Mouse (Mus musculus): Measurements from ENCODE around the gene Tmem223.

Tmem223 gene

DNA sequence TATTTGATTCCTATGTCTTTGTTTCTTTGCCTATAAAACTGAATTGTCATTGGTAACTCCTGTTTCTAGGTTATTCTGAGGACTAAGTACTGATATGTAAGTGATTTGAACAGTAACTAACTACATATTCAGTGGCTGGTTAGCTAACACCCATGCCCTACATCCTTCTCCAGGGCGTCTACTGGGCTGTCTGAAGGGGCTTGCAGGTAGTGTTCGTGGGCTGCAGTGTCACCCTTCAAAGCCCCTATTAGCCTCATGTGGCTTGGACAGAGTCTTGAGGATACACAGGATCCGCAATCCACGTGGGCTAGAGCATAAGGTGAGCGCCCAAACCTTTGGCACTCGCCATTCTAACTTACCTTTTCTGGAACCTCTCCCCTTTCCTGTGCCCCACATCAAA lies 31.1 kb upstream of the Tmem223 start:
- no peak for TF ChIP-seq GATA4 (IDR thresholded peaks at IDR 0.05; ENCODE audit: insufficient replicate concordance, low read length)

DNA sequence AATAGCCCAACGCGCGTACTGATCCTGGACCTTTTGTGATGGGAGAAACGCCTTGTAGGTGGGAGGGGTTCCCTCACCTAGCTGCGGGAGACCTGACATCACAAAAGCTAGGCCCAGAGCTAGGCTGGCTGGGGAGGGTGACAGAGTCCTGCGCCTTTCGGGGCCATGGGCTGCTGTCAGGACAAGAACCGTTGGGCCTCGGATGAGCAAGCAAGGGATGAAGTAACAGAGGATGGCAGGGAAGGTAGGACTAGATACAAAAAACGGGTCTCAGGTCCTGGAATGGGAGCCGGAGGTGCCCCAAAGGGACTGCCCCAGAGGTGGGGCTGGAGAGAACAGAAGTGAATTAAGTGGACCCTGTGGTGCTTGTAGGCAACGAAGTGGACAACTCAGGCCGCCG lies 30.2 kb upstream of the Tmem223 start, which contains the start of gene 1700092M07Rik:
TSS of gene 1700092M07Rik (plus strand) at position 116 of the 400 bp plus-strand sequence.
- TF ChIP-seq GATA4 (IDR thresholded peaks at IDR 0.05; ENCODE audit: insufficient replicate concordance, low read length), result no peak

- TF ChIP-seq GATA4 (IDR thresholded peaks at IDR 0.05; ENCODE audit: insufficient replicate concordance, low read length), result no peak
Measured at GRCm38 (mm10) chr19:8741243-8741869, 29.4 kb upstream of the Tmem223 start, which contains the start of gene Stx5a. Gene Stx5a (plus strand): TSS chr19:8741413.

- no peak for TF ChIP-seq GATA4 (IDR thresholded peaks at IDR 0.05; ENCODE audit: insufficient replicate concordance, low read length)
Measured at GRCm38 (mm10) chr19:8742176-8742575, 28.6 kb upstream of the Tmem223 start.

DNA sequence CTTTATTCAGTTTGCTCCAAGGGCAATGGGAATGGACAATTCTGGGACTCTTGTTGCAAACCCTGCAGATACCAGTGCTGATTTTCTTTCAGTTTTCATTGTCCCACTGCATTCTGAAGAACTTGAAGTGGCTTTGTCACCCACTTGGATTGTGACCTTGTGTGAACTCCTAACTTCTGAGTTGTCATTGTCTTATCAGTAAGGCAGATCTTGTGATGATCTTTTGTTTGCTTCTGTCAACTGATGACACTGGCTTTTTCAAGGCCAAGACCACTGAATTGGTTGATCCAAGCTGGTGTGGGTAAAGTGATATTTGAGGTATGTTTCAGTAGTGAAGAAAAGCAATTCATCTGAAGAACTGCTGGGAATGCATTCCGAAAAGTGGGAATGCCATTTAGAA lies 25.4 kb upstream of the Tmem223 start:
- TF ChIP-seq GATA4 (IDR thresholded peaks at IDR 0.05; ENCODE audit: insufficient replicate concordance, low read length), result no peak

DNA sequence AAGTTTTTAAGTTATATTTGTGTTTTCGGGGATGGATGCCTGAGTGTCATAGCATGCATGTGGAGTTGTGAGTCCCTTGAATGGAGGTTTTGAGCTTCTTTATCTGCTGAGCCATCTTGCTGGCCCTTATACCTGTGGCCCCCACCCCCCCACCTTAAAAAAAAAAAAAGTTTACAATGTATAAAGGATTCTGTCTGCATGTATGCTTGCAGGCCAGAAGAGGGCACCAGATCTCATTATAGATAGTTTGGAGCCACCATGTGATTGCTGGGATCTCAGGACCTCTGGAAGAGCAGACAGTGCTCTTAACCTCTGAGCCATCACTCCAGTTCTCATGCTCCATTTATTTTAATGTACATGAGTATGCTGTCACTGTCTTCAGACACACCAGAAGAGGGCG lies 23.4 kb upstream of the Tmem223 start:
- no peak for TF ChIP-seq GATA4 (IDR thresholded peaks at IDR 0.05; ENCODE audit: insufficient replicate concordance, low read length)

DNA sequence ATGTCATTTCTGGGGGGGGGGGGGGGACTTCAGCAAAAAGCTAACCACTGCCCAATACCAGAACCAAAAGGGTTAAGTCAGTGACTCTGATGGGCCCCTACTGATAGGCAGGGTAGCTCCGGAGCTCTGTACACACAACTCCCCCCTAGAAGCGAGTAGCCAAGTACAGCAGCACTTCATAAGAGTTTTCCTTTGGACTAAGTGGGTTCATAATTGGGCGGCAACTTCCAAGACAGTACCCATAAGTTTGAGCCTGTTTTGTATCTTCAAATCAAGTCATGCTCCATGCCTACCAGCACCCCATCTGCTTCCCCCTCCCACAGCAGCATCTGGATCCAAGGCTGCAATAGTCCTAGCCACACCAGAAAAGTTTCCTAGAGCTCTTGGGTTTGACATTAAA lies 15.1 kb upstream of the Tmem223 start:
- no peak for TF ChIP-seq GATA4 (IDR thresholded peaks at IDR 0.05; ENCODE audit: insufficient replicate concordance, low read length)

DNA sequence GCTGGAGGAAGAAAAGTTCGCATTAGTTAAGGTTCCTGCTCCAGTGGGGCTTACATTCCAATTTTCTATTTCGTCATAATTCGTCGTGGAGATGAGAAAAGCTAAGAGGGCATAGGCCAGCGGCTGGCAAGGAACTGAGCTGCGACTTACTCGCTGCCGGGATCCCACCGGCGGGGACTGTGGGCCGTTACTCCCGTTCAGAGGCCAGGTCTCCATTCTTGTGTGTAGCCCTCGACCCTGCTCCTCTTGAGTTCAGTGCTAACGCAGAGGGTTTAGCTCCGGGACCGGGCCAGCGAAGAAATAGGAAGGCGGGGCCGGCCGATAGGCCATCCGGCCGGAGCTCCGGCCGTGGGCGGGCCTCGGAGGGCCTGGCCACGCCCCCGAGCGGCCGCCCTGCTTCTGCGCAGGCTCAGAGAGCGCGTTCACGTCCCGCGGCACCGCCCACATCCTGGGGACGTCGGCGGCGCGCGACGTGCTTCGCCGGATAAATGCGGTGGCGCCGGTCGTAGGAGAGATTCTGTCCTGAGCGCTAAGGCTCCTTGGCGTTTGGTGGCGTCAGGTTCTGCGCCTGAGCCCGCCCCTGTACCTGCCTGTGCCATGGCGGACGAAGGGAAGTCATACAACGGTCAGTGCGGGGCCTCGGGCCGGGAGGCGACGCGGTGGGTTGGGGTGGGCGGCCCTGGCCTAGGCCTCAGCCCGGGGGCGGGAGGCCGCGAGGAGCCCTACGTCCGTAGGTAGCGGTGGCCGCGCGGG lies 14.0 kb upstream of the Tmem223 start, which contains the start of gene Nxf1:
TSS of gene Nxf1 (plus strand) at position 439 of the 753 bp plus-strand sequence.
- TF ChIP-seq GATA4 (IDR thresholded peaks at IDR 0.05; ENCODE audit: insufficient replicate concordance, low read length), result peak; percentile 61; the same call in 1 of the 2 replicates

GRCm38 (mm10) chr19:8757471-8757998 lies 13.3 kb upstream of the Tmem223 start:
- TF ChIP-seq GATA4 (IDR thresholded peaks at IDR 0.05; ENCODE audit: insufficient replicate concordance, low read length), result no peak

- TF ChIP-seq GATA4 (IDR thresholded peaks at IDR 0.05; ENCODE audit: insufficient replicate concordance, low read length), result no peak
Measured at GRCm38 (mm10) chr19:8758899-8759298, 11.9 kb upstream of the Tmem223 start.

DNA sequence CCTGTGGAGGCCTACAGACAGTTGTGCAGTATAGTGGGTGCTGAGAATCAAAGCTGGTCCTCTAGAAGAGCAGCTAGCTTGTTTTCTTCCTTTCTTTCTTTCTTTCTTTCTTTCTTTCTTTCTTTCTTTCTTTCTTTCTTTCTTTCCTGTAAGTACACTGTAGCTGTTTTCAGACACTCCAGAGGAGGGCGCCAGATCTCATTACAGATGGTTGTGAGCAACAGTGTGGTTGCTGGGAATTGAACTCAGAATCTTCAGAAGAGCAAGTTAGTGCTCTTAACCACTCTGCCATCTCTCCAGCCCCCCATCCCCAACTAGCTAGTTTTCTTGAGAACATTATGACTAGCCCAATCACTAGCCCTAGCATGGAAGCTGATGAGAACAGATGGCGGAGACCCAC lies 10.0 kb upstream of the Tmem223 start:
- no peak for TF ChIP-seq GATA4 (IDR thresholded peaks at IDR 0.05; ENCODE audit: insufficient replicate concordance, low read length)

DNA sequence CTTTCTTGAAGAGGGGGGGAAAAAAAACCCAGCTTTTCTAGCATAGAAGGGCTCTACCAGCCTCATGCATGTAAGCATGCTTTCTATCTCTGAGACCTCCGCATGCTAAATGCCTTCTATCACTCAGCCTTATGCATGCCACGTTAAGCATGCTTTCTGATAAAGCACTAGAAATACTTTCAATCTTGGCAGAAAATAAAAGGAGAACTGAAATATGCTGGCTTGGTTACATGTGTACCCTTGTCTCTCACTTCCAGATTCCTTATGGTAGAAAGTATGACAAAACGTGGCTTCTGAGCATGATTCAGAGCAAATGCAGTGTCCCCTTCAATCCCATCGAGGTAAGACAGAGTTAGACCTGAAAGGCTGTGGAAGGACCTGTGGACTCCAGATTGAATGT lies 7.5 kb upstream of the Tmem223 start:
- TF ChIP-seq GATA4 (IDR thresholded peaks at IDR 0.05; ENCODE audit: insufficient replicate concordance, low read length), result no peak

GRCm38 (mm10) chr19:8765562-8765961 lies 5.2 kb upstream of the Tmem223 start:
- no peak for TF ChIP-seq GATA4 (IDR thresholded peaks at IDR 0.05; ENCODE audit: insufficient replicate concordance, low read length)

DNA sequence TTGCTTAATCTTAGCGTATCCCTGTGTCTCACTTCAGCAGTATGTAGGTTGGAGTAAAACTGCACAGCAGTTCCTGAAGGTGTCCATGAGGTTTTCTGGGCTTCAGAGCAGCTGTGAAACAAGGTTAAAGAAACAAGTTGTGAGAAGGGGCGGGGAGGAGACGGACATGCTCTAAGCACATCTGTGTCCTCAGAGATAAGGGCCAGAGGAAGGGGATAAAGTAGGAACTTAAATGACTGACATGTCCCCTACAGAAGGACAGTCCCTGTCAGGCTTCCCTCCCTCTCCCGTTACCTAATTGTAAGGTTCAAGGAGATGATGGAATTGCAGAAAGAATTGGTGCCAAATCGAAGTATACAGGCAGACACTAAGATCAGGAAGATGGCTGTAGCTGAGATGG lies 2.2 kb downstream of the Tmem223 start:
- no peak for TF ChIP-seq GATA4 (IDR thresholded peaks at IDR 0.05; ENCODE audit: insufficient replicate concordance, low read length)

- no peak for TF ChIP-seq GATA4 (IDR thresholded peaks at IDR 0.05; ENCODE audit: insufficient replicate concordance, low read length)
Measured at GRCm38 (mm10) chr19:8773409-8773808, 2.6 kb downstream of the Tmem223 start.
